Mouse (Mus musculus): ENCODE data around the gene Kcnh6. TPM values are rescaled to one million over a fixed set of nuclear protein-coding genes. Genes with fewer than 3 reads are reported as not detected.
"Not testable (repeated sequence)": the region's sequence is repeated elsewhere in the genome, so short reads cannot be mapped to it uniquely, and the experiment has no call there.

Gene Kcnh6
- polyA plus RNA-seq, 1 experiment from 2014 or later: not detected

GRCm38 (mm10) chr11:106063756-106064155 is 55.8 kb downstream of the Kcnh6 start:
- H3K27ac ChIP-seq: no peak overlapping the region
- 98% methylated on average over 5 of the region's 5 CpGs for WGBS (ENCODE audit: missing documents)
- no peak overlapping the region for H3K4me3 ChIP-seq (ENCODE audit: inconsistent target)
- peaks cover 8% of the 10 kb centered on the region for H3K36me3 ChIP-seq (ENCODE audit: inconsistent target)
- H3K79me2 ChIP-seq (ENCODE audit: inconsistent target): peaks cover 14% of the 10 kb centered on the region

- peak overlapping the region; percentile 61 for H3K27ac ChIP-seq
- WGBS (ENCODE audit: missing documents): 42% methylated on average over 16 of the region's 18 CpGs
- no peaks in the 10 kb centered on the region for H3K36me3 ChIP-seq (ENCODE audit: inconsistent target)
- H3K79me2 ChIP-seq (ENCODE audit: inconsistent target): peaks cover 14% of the 10 kb centered on the region
- peak overlapping the region; percentile 82 for H3K4me3 ChIP-seq (ENCODE audit: inconsistent target)
These were observed 57.4 kb downstream of the Kcnh6 start for GRCm38 (mm10) chr11:106065073-106065922.

- WGBS (ENCODE audit: missing documents): 1% methylated on average over 49 of the region's 49 CpGs
- Histone ChIP-seq H3K4me3 (ENCODE audit: inconsistent target) (peak within 1 kb of the TSS; percentile 82), H3K27ac (peak within 1 kb of the TSS; percentile 61), H3K36me3 (ENCODE audit: inconsistent target) (no peaks in the 10 kb centered on the region), H3K79me2 (ENCODE audit: inconsistent target) (peaks cover 14% of the 10 kb centered on the region)
These were observed 58.1 kb downstream of the Kcnh6 start, which contains the start of gene Taco1 for GRCm38 (mm10) chr11:106065923-106066571. Taco1 (plus strand) TSS chr11:106066061.

DNA sequence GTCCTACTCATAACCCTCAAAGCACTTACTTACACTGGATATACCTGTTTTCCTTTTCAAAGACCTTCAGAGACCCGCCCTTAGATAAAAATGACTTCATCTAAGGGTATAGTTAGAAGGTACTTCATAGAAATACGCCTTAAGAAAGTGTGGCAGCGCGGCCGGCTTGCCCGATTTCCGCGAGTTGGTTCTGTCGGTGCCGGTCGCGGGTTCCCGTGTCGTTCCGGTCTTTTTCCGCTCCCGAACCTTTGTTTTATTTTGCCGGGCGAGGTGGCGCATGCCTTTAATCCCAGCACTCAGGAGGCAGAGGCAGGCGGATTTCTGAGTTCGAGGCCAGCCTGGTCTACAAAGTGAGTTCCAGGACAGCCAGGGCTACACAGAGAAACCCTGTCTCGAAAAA is 58.7 kb downstream of the Kcnh6 start:
- Histone ChIP-seq H3K79me2 (ENCODE audit: inconsistent target) (peaks cover 14% of the 10 kb centered on the region), H3K27ac (peak overlapping the region; percentile 61), H3K4me3 (ENCODE audit: inconsistent target) (peak overlapping the region; percentile 82)
- H3K36me3 ChIP-seq (ENCODE audit: inconsistent target): not testable (repeated sequence)
- WGBS (ENCODE audit: missing documents): 14% methylated on average over 19 of the region's 23 CpGs

DNA sequence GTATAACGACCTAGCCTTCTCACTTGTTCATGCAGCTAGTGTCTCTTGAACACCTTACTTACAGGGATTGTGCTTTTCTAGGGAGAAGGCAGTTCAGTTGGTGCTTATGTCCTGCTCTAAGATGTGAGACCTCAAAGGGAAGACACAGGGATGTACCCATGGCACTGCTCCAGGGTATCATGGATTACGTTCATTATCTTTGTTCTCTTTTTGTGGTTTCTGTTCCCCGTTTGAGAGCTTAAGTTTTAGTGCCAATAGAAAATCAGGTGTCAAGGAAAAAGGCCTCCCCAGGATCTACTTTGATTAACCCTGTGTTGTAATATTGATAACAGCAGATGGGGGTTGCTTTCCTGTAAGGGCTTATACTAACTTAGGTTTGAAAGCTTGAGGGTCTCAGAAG is 65.8 kb downstream of the Kcnh6 start:
- Histone ChIP-seq H3K4me3 (ENCODE audit: inconsistent target) (no peak overlapping the region), H3K27ac (no peak overlapping the region), H3K36me3 (ENCODE audit: inconsistent target) (peaks cover 20% of the 10 kb centered on the region), H3K79me2 (ENCODE audit: inconsistent target) (no peaks in the 10 kb centered on the region)
- 40% methylated on average over 3 of the region's 3 CpGs for WGBS (ENCODE audit: missing documents)

- no peak overlapping the region for H3K27ac ChIP-seq
- H3K4me3 ChIP-seq (ENCODE audit: inconsistent target): no peak overlapping the region
- H3K79me2 ChIP-seq (ENCODE audit: inconsistent target): no peaks in the 10 kb centered on the region
- peaks cover 20% of the 10 kb centered on the region for H3K36me3 ChIP-seq (ENCODE audit: inconsistent target)
- WGBS (ENCODE audit: missing documents): 0% methylated on average over 4 of the region's 4 CpGs
These were observed 68.4 kb downstream of the Kcnh6 start for GRCm38 (mm10) chr11:106076321-106076720.

Other genes with a start within 250 kb of the Kcnh6 start
- not detected in 3 replicates for gene Cyb561, start 54.8 kb upstream of the Kcnh6 start, polyA plus RNA-seq (2018)
- 0.20 to 0.36 TPM (median 0.26 TPM) in 3 replicates for gene Ace, start 40.2 kb upstream of the Kcnh6 start, polyA plus RNA-seq (2018)
- not detected in 3 replicates for gene Ace3, start 13.4 kb upstream of the Kcnh6 start, polyA plus RNA-seq (2018)
- gene Dcaf7, start 28.7 kb downstream of the Kcnh6 start, polyA plus RNA-seq (2018): 33.8 to 64.7 TPM (median 48.5 TPM) in 3 replicates
- gene Taco1, start 57.9 kb downstream of the Kcnh6 start, polyA plus RNA-seq (2018): 9.9 to 15.0 TPM (median 13.6 TPM) in 3 replicates
- 47.7 to 51.9 TPM (median 49.8 TPM) in 3 replicates for gene Map3k3, start 76.5 kb downstream of the Kcnh6 start, polyA plus RNA-seq (2018)
- gene Gm10840, start 152.7 kb downstream of the Kcnh6 start, polyA plus RNA-seq (2018): not detected in 3 replicates
- 74.9 to 122 TPM (median 80.3 TPM) in 3 replicates for gene Limd2, start 152.7 kb downstream of the Kcnh6 start, polyA plus RNA-seq (2018)
- 14.5 to 19.3 TPM (median 18.7 TPM) in 3 replicates for gene Strada, start 194.0 kb downstream of the Kcnh6 start, polyA plus RNA-seq (2018)
- 46.7 to 77.0 TPM (median 51.2 TPM) in 3 replicates for gene Ccdc47, start 208.2 kb downstream of the Kcnh6 start, polyA plus RNA-seq (2018)
- gene Ddx42, start 208.8 kb downstream of the Kcnh6 start, polyA plus RNA-seq (2018): 37.1 to 61.7 TPM (median 46.9 TPM) in 3 replicates
- 20.8 to 53.8 TPM (median 38.8 TPM) in 3 replicates for gene Ftsj3, start 248.0 kb downstream of the Kcnh6 start, polyA plus RNA-seq (2018)
- gene Psmc5, start 248.0 kb downstream of the Kcnh6 start, polyA plus RNA-seq (2018): 96.6 to 162 TPM (median 102 TPM) in 3 replicates

Measured in macrophage (primary cell).